Mouse (Mus musculus) layer of hippocampus, adult 2 months (tissue): ENCODE measurements around the gene Kcng1. TPM values are rescaled to one million over a fixed set of nuclear protein-coding genes. Genes with fewer than 3 reads are reported as not detected.

Source experiments
- DNase-seq, 2 experiments: peaks; one replicate each; pipeline ENCODE4 v3.0.0; 2022; ENCODE audit warnings: low spot score in 2 of 2
- H3K27ac ChIP-seq: fragments of 200-600 bp; 2 replicates; pipeline ENCODE4 v1.8.1; 2022
- H3K4me3 ChIP-seq: fragments of 200-600 bp; 2 replicates; pipeline ENCODE4 v1.8.1; 2022; ENCODE audit warnings: mild to moderate bottlenecking
- CTCF ChIP-seq: fragments of 200-600 bp; conservative IDR thresholded peaks from 2 replicates; pipeline ENCODE4 v1.8.1; 2022; ENCODE audit warnings: antibody characterized with exemption, mild to moderate bottlenecking, moderate library complexity
- total RNA-seq, 2 experiments: library from RNA; stranded (reverse); gene quantifications; 2 replicates each; pipeline ENCODE4 v1.2.3; 2021

Gene Kcng1
- total RNA-seq, 2 experiments from 2014 or later = 37.9 to 39.8 TPM

GRCm38 (mm10) chr2:168253822-168254221 lies 27.7 kb downstream of the Kcng1 start:
- H3K4me3 ChIP-seq = no peak overlapping the region
- H3K27ac ChIP-seq = no peak overlapping the region
- peak in 1 of 2 experiments; percentile 49 for DNase-seq
- no peak for TF ChIP-seq CTCF

DNA sequence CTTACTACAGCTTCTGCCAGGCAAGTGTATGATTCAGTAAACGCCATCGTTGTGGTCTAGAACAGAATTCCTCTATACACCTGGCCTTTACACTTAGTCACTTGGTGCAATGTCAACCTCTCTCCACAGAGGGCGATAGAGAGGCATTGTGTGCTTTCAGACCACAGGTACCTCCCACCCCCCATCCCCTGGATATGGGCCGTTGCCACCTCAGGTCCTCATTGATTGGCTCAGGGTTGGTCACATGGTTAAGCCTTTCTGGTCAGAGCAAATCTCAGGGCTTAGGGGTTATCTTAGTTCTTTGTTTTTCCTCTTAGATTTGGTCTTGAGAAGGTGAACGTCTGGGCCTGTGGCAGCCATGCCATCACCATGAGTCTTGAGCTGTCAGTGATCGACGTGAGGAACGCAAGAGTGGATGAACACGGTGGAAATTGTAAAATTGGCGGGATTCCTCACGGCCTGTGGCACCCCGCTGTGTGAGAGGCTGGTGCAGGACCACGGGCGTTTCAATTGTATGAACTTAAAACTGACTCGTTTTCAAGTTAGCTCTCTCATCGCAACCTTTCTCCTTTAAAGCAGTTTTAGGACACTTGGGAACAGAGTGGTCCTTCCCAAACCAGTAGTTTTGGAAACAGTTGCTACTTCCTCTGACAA lies 28.8 kb downstream of the Kcng1 start:
- no peak overlapping the region for H3K4me3 ChIP-seq

DNA sequence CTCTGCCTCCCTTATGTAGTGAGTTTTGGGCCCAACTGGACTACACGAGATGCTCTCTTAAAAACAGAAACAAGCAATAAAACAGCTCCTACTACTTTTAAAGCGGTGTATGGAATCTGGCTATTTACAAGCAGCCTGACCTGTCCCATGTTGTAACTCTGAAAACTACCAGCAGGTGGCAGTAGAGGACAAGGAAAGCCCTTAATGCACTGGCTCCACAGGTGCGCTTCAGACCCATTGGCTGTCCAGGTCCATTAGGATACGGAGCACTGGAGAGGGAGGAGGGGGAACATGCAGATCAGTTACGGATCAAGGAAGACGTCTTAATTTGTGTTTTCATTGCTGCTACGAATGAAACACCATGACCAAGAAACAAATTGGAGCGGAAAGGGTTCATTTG lies 31.3 kb downstream of the Kcng1 start:
- TF ChIP-seq CTCF = peak; percentile 93
- H3K27ac ChIP-seq = no peak overlapping the region

More for the DNA sequence above, 28.8 kb downstream of the Kcng1 start:
- H3K27ac ChIP-seq = no peak overlapping the region
- TF ChIP-seq CTCF = peak; percentile 81
- DNase-seq = no peak

DNA sequence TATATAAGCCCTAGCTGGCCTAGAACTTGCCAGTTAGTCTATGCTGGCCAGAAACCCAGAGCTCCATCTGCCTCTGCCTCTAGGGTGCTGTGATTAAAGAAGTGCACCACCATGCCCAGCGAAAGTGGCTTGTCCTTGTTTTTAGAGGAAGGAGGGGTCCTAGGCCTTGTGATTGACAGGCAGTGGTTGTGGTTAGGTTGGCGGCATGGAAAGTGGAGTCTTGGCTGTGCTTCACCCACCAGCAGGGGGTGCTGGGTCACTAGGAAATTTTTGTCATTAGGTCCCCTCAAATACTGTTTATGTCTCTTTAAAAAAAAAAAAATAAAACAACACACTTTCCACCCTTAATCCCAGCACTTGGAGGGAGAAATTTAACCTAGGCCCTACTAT lies 32.7 kb downstream of the Kcng1 start:
- Histone ChIP-seq H3K4me3 (no peak overlapping the region), H3K27ac (no peak overlapping the region)
- TF ChIP-seq CTCF = peak; percentile 74
- no peak for DNase-seq

More for the DNA sequence above, 31.3 kb downstream of the Kcng1 start:
- peak; percentile 79 to 92 for DNase-seq
- no peak overlapping the region for H3K4me3 ChIP-seq

DNA sequence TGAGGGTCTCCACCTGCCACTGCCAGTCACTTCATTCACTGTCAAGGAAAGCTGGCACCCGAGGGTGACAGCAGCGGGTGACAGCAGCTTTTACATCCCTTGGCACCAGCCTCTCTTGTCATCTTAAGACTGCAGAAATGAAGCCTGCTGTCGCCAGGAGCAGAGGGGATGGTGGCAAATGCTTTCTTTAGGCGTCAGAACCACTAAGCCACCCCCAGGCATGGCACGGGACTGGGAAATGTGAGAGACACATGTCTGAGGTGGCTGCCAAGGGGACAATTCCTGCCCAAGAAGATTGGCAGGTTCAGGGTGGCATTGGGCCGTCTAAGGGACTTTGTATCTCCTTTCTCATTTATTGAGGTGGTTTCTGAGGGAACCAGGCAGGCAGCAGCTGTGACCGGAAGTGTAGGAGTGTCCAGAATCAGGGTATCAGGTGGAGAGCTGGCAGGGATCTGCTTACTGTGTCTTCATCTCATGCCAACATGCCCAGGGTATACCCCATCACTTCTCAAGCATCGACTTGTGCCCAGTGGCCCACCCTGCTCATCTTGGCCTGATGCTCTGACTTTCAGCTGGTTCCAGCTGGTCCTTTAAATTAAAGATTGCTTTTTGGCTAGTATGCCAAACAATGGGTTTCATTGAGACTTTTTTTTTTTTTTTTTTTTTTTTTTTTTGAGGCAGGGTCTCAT lies 33.2 kb downstream of the Kcng1 start:
- no peak overlapping the region for H3K4me3 ChIP-seq
- TF ChIP-seq CTCF = no peak
- DNase-seq = no peak
- H3K27ac ChIP-seq = no peak overlapping the region

DNA sequence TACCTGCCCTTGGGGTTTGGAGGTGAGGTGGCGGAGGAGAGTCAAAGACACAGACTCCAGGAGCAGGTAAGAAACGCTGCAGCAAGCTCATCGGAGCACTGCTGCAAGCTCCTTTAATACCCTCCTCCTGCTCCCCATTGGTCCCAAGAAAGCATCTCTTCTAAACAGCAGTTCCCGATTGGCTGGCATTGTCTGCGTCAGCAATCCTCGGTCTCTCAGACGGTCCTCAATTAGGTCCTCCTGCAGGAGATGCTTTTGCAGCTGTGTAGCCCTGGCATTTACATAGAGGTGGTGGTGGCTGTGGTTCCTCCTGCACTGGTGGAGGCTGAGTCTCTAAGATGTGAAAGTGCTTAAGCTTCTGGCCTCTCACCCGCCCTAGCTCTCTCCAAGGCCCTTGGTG lies 36.0 kb downstream of the Kcng1 start:
- no peak for DNase-seq
- H3K4me3 ChIP-seq = no peak overlapping the region
- no peak overlapping the region for H3K27ac ChIP-seq
- TF ChIP-seq CTCF = no peak

GRCm38 (mm10) chr2:168243278-168243677 lies 38.3 kb downstream of the Kcng1 start:
- no peak overlapping the region for H3K4me3 ChIP-seq
- TF ChIP-seq CTCF = peak; percentile 18; the same call in 1 of the 2 replicates

DNA sequence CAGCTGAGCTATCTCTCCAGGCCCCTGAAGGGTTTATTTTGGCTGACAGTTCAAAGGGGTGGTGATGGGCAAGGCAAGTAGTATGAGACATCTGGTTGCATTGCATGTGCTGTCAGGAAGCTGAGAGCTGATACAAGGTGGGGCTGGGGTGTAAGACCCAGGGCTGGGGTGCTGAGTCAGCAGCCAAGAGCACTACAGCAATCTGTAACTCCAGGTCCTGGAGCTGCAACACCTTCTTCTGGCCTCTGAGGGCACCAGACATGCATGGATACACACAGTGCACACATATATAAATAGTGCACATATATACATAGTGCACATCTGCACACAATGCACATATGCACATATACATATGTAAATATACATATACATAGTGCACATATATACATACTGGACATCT lies 38.7 kb downstream of the Kcng1 start:
- no peak for TF ChIP-seq CTCF
- no peak for DNase-seq
- Histone ChIP-seq H3K4me3 (no peak overlapping the region), H3K27ac (no peak overlapping the region)

More at GRCm38 (mm10) chr2:168243278-168243677, 38.3 kb downstream of the Kcng1 start:
- no peak for DNase-seq
- H3K27ac ChIP-seq = no peak overlapping the region

DNA sequence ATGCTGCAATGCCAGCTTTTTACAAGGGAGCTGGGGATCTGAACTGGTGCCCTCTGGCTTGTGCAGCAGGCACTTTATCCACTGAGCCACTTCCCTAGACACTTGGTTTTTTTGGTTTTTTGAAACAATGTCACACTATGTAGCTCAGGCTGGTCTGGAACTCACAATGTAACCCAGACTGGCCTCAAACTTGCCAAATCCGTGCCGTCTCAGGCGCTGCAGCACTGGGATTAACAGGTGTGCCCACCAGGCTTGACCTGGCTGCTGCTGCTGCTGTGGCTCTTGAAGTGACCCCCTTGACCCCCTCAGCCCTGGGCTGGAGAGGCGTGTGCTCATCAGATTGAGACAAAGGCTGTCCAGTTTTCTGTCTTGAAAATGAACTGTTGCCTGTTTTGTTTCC lies 43.2 kb downstream of the Kcng1 start:
- no peak overlapping the region for H3K27ac ChIP-seq
- TF ChIP-seq CTCF = no peak
- DNase-seq = no peak
- H3K4me3 ChIP-seq = no peak overlapping the region

GRCm38 (mm10) chr2:168233286-168233685 lies 48.2 kb downstream of the Kcng1 start:
- TF ChIP-seq CTCF = no peak
- DNase-seq = no peak
- Histone ChIP-seq H3K27ac (no peak overlapping the region), H3K4me3 (no peak overlapping the region)

GRCm38 (mm10) chr2:168231471-168231829 lies 50.1 kb downstream of the Kcng1 start:
- no peak for TF ChIP-seq CTCF
- DNase-seq = no peak
- H3K27ac ChIP-seq = no peak overlapping the region
- H3K4me3 ChIP-seq = peak overlapping the region; percentile 98

DNA sequence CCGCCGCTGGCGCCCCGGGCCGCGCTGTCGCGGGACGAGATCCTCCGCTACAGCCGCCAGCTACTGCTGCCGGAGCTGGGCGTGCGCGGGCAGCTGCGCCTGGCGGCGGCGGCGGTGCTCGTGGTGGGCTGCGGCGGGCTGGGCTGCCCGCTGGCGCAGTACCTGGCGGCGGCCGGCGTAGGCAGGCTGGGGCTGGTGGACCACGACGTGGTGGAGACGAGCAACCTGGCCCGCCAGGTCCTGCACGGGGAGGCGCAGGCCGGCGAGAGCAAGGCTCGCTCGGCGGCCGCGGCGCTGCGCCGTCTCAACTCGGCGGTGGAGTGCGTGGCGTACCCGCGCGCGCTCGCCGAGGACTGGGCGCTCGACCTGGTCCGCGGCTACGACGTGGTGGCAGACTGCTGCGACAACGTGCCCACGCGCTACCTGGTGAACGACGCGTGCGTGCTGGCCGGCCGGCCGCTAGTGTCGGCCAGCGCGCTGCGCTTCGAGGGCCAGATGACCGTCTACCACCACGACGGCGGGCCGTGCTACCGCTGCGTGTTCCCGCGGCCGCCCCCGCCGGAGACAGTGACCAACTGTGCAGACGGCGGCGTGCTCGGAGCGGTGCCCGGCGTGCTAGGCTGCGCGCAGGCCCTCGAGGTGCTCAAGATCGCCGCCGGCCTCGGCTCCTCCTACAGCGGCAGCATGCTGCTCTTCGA lies 50.6 kb downstream of the Kcng1 start:
- peak overlapping the region; percentile 98 for H3K4me3 ChIP-seq
- peak overlapping the region; percentile 100 for H3K27ac ChIP-seq
- TF ChIP-seq CTCF = no peak
- no peak for DNase-seq

- H3K4me3 ChIP-seq = peak within 1 kb of the TSS; percentile 98
- H3K27ac ChIP-seq = peak within 1 kb of the TSS; percentile 100
- TF ChIP-seq CTCF = no peak
- DNase-seq = peak; percentile 84 to 85
Measured at GRCm38 (mm10) chr2:168230026-168230728, 51.4 kb downstream of the Kcng1 start, which contains the start of the genes Gm20716, Dpm1 and Mocs3. Gene Gm20716, minus strand, starts transcription at chr2:168230364. Gene Dpm1, minus strand, starts transcription at chr2:168230591. Gene Mocs3, plus strand, starts transcription at chr2:168230622.
